Mouse (Mus musculus) adrenal gland, adult 8-10 months (tissue): Measurements from ENCODE around the gene Esrp2. TPM values are rescaled to one million over a fixed set of nuclear protein-coding genes. Genes with fewer than 3 reads are reported as not detected.

Source experiments
- DNase-seq: peaks from one replicate; pipeline ENCODE4 v3.0.0; 2022
- total RNA-seq, 4 experiments: library from RNA; stranded (reverse); gene quantifications; 2 replicates each; pipeline ENCODE4 v1.2.4; 2022

Esrp2 gene
- total RNA-seq, 4 experiments from 2014 or later = 2.7 to 5.6 (median 4.7) TPM

DNA sequence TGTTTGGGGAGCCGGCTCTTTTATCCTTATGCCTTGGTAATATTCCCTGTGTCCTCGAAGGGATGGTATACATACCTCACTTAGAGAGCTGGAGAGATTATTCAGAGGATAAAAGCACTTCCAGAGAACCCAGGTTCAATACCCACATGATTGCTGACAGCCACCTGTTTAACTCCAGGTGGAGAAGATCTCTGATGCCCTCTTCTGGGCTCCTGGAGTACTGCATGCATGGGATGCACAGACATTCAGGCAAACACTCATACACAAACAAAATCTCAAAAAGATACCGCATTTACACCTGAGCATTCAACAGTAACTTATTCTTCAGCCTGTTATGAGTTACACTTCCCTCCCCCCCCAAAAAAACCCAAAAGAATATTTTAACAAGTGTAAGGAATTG is 20.9 kb downstream of the Esrp2 start:
- no peak for DNase-seq

DNA sequence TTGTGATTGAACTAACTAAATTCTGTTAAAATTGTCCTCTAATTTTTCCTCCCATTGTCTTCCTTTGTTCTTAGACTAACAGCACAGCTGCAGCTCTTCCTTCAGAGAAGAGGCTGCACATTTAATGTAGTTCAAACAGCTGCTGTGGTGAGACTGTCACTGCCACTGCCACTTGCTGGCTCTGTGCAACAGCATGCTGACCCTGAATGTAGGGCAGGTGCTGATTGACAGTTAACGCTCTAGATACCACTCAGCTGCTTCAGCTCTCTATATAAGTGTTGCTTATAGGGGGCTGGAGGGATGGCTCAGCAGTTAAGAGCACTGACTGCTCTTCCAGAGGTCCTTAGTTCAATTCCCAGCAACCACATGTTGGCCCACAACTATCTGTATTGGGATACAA is 24.3 kb downstream of the Esrp2 start:
- DNase-seq = no peak

DNA sequence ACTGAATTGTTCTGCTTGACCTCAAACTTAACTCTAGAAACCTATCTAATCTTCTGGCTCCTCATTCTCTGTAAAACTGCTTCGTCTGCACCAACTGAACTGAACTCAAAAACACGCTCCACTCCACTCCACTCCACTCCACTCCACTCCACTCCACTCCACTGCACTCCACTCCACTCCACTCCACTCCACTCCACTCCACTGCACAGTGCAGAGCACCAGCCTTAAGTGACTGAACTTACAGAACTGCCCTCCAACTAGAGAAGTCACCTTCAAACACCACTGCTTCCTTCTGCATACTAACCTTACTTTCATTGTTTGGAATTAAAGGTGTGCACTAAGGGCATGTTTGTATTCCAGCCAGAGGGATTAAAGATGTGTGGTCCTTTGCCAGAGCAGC is 24.7 kb downstream of the Esrp2 start:
- no peak for DNase-seq

DNA sequence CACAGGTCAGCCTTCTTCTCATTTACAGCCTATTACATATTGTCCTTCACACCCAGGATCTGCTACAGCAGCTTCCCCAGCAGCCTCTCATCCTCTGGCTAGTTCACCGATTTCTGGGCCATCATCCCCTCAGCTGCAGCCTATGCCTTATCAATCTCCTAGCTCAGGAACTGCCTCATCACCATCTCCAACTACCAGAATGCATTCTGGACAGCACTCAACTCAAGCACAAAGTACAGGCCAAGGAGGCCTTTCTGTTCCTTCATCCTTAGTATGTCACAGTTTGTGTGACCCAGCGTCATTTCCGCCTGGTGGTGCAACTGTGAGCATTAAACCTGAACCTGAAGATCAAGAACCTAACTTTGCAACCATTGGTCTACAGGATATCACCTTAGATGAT is 28.0 kb downstream of the Esrp2 start:
- no peak for DNase-seq

DNA sequence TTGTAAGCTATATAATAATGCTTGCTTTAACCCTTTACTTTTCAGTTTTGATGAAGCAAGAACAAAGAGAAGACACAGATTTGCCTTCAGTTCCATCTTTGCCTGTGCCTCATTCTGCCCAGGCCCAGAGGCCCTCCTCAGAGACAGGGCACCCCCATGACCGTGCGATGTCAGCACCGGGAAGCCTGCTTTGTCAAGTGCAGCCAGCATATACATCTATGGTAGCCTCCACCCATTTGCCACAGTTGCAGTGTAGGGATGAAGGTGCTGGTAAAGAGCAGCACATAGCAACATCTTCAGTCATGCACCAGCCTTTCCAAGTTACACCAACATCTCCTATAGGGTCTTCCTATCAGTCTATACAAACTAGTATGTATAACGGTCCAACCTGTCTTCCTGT is 28.7 kb downstream of the Esrp2 start:
- no peak for DNase-seq

DNA sequence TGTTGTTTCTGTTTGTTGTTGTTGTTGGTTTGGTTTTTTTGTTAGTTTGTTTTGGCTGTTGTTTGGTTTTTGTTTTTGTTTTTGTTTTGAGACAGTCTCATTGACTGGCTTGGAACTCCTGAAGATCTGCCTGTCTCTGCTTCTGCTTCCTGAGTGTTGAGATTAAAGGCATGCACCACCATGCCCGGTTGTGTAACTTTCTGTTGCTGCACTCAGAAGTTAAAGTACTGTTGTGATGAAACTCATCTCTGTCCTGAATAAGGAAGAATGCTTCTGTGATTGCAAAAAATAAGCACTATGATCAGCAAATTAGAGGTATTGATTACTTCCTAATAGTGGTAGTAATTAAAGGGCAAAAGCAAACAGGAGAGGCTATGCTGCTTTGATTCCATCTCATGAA is 30.6 kb downstream of the Esrp2 start:
- no peak for DNase-seq

DNA sequence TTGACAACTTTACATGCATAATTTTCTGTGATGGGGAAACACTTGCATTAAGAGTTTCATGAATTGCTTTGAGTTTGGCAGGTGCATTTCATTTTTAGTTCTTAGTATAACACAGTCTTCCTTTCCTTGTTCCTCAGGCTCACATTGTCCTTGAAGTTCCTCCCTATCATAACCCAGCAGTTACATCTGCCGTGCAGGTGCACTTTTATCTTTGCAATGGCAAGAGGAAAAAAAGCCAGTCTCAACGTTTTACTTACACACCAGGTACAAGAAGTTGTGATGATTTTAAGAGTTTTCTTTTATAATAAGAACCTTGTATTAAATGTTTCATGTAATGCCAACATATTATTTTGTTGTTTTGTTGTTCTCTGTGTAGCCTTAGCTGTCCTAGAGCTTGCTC is 32.9 kb downstream of the Esrp2 start:
- no peak for DNase-seq

DNA sequence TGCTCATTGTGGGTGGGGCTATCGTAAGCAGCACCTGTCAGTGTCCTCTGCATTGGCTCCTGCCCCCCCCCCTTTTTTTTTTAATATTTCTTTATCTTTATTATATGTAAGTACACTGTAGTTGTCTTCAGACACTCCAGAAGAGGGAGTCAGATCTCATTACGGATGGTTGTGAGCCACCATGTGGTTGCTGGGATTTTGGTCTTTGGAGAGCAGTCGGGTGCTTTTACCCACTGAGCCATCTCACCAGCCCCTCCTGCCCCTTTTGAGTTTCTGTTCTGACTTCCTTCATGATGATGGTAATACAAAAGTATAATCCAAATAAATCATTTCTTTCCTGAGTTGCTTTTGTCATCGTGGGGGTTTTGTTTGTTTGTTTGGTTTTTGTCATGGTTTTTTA is 34.5 kb downstream of the Esrp2 start:
- no peak for DNase-seq

Other genes starting within 250 kb of the Esrp2 start
- gene Nrn1l, start 243.4 kb downstream of the Esrp2 start, total RNA-seq = 1 to 10 TPM in 3 of 4 experiments, under 1 TPM in 1; 0.75 to 2.3 (median 1.7) TPM
- 10 to 100 TPM; 34.1 to 36.1 (median 34.9) TPM for gene Pskh1, start 236.5 kb downstream of the Esrp2 start, total RNA-seq
- 1 to 10 TPM in 1 of 4 experiments, under 1 TPM in 2, not detected in 1; 0.78 to 1.8 (median 0.86) TPM for gene Ctrl, start 203.1 kb downstream of the Esrp2 start, total RNA-seq
- 100 to 1,000 TPM in 1 of 4 experiments, 10 to 100 TPM in 3; 66.8 to 110 (median 68.4) TPM for gene Psmb10, start 198.5 kb downstream of the Esrp2 start, total RNA-seq
- gene Lcat, start 193.6 kb downstream of the Esrp2 start, total RNA-seq = 1 to 10 TPM; 1.1 to 3.1 (median 2.2) TPM
- 10 to 100 TPM; 46.2 to 86.2 (median 68.3) TPM for gene Slc12a4, start 170.9 kb downstream of the Esrp2 start, total RNA-seq
- gene Dpep3, start 157.5 kb downstream of the Esrp2 start, total RNA-seq = not detected
- 10 to 100 TPM; 16.1 to 26.6 (median 22.3) TPM for gene Dus2, start 145.6 kb downstream of the Esrp2 start, total RNA-seq
- not detected for gene Dpep2nb, start 131.0 kb downstream of the Esrp2 start, total RNA-seq
- gene Ddx28, start 125.1 kb downstream of the Esrp2 start, total RNA-seq = 10 to 100 TPM; 17.3 to 19.0 (median 17.9) TPM
- gene Nfatc3, start 78.1 kb downstream of the Esrp2 start, total RNA-seq = 10 to 100 TPM; 42.3 to 54.0 (median 43.6) TPM
- gene Pla2g15, start 13.4 kb upstream of the Esrp2 start, total RNA-seq = 10 to 100 TPM; 31.7 to 39.8 (median 35.4) TPM
- gene Slc7a6, start 31.9 kb upstream of the Esrp2 start, total RNA-seq = 10 to 100 TPM; 16.9 to 22.5 (median 21.0) TPM
- 10 to 100 TPM; 21.4 to 32.1 (median 28.3) TPM for gene Slc7a6os, start 74.0 kb upstream of the Esrp2 start, total RNA-seq
- 10 to 100 TPM; 26.2 to 30.4 (median 29.1) TPM for gene Prmt7, start 74.0 kb upstream of the Esrp2 start, total RNA-seq
- 10 to 100 TPM in 3 of 4 experiments, 1 to 10 TPM in 1; 8.3 to 13.7 (median 11.4) TPM for gene Smpd3, start 201.0 kb upstream of the Esrp2 start, total RNA-seq